Mouse (Mus musculus) cerebellum, adult 2 months (tissue): Measurements from ENCODE around the gene Pde11a.

ENCODE experiments used
- CTCF ChIP-seq: fragments of 200-500 bp; IDR thresholded peaks from 2 replicates; pipeline ENCODE4 v1.5.1; 2011; ENCODE audit warnings: low read depth, mild to moderate bottlenecking, control low read depth, low read length, moderate library complexity, borderline replicate concordance; ENCODE audit not compliant: insufficient read depth
- POLR2A ChIP-seq: fragments of 200-500 bp; IDR thresholded peaks from 2 replicates; pipeline ENCODE4 v1.6.1; 2011; ENCODE audit warnings: low read length, control low read depth, borderline replicate concordance; ENCODE audit not compliant: insufficient read depth

DNA sequence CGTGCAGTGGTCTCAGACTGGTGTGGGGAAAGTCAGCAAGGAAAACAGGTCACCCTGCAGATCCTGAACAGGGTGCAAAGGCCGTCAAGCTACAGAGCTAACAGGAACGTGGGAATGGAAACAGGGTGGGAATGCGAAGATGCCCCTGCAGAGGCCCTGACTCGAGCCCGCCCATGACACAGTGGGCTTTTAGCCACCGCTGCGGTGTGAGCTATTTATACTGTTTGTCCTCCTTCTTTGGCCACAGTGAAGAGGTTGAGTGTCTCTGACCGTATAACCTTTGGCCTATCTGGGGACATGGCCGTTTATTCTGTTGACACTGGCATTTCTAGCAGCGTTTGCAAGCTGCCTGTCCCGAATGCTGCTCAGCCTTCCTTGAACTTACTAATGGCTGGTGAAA lies 338.9 kb downstream of the Pde11a start:
- no peak for TF ChIP-seq POLR2A
- TF ChIP-seq CTCF, result no peak
